17 mouse cellular contexts compared by ENCODE assay signal in genomic region chr1:59571502-59571901, GRCm38 (mm10). TPM values are rescaled to one million over a fixed set of nuclear protein-coding genes. Genes with fewer than 3 reads are reported as not detected.
DNase-seq lines count a peak whose midpoint lies in the region; ATAC-seq lines count a peak whose summit lies in the region.
"Had no signal": no experiment of that assay in that cellular context is flagged by ENCODE, and none has a peak within 500 bp of the region (broad histone marks: within the 10 kb centered on the region; RNA-seq: fewer than 3 reads in every experiment).

No protein-coding gene starts in this region.

- DNase-seq in 3T3-L1 (ENCODE audit: low read depth, low spot score): peak; percentile 34
- peak; percentile 53 for DNase-seq in NIH3T3 (ENCODE audit: low read depth)
- peak; percentile 36 for DNase-seq in fibroblast of lung, adult 2 months (ENCODE audit: low read depth)
- no peak for DNase-seq in cerebellum, adult 11 months
- no peak for DNase-seq in adrenal gland, postnatal 4 days (ENCODE audit: low spot score in 2 of 2)
- no peak for DNase-seq in liver
- DNase-seq: adrenal gland, postnatal 36 days; cerebellum, adult 18-20 months; cerebellum, adult 9-10 months; cerebellum, postnatal 14 days; gastrocnemius, postnatal 25 days; heart, adult 2 months; heart, postnatal 14 days; heart, postnatal 4 days had no signal

- peak; percentile 68 for ATAC-seq in megakaryocyte progenitor cell, adult 5-6 weeks (replicated peaks; ENCODE audit: poor library complexity)
- ATAC-seq: forebrain, embryonic 15.5 days; Patski had no signal

RNA-seq across cellular contexts. Expression of gene Gm973, which starts 55.4 kb away (rescaled TPM):
- 0.30 TPM in 1 of 2 replicates, not detected in the other for total RNA-seq in megakaryocyte progenitor cell, adult 5-6 weeks (2015)
- 0.20 TPM in 1 of 2 replicates, not detected in the other for total RNA-seq in megakaryocyte progenitor cell, adult 5-6 weeks (2017)
- 10 to 100 TPM; 31.3 to 33.2 TPM for total RNA-seq in adrenal gland, postnatal 4 days (2021)
- total RNA-seq: heart, postnatal 4 days had no signal

Comparison
In these comparisons a context has a peak if more than half of its experiments do, and no peak if none do; other contexts are left out.
1. DNase-seq: peak in 3T3-L1 (single experiment), NIH3T3 (single experiment) and fibroblast of lung, adult 2 months (single experiment); none in cerebellum, adult 11 months (single experiment), adrenal gland, postnatal 4 days (0 of 2) and liver (single experiment).
2. RNA of gene Gm973, which starts 55.4 kb away (total RNA-seq): 31.3 to 33.2 TPM in adrenal gland, postnatal 4 days; 0.20 to 0.30 TPM in megakaryocyte progenitor cell, adult 5-6 weeks; every median in the first group is over 10 times any median in the second.